8 mouse cellular contexts compared by ENCODE assay signal in genomic region chr1:176800728-176801365, GRCm38 (mm10). TPM values are rescaled to one million over a fixed set of nuclear protein-coding genes. Genes with fewer than 3 reads are reported as not detected.
A peak's percentile ranks its signal among the peaks of the same experiment; 100 is the strongest.
DNase-seq lines count a peak whose midpoint lies in the region; ATAC-seq and TF ChIP-seq lines count a peak whose summit lies in the region.

No protein-coding gene starts in this region.

- H3K36me3 ChIP-seq in forebrain, embryonic 11.5 days (ENCODE audit: control insufficient read depth, insufficient read depth, low read length): no peaks in the 10 kb centered on the region
- H3K36me3 ChIP-seq in forebrain, embryonic 10.5 days (replicated peaks): peaks cover 24% of the 10 kb centered on the region
- no peaks in the 10 kb centered on the region; the same call in 1 of the 2 replicates for H3K36me3 ChIP-seq in limb, embryonic 14.5 days (ENCODE audit: control insufficient read depth, insufficient read depth, low read length)
- H3K36me3 ChIP-seq in neural tube, embryonic 15.5 days: no peaks in the 10 kb centered on the region

- ATAC-seq in forebrain, embryonic 11.5 days (replicated peaks; ENCODE audit: low FRiP score): peak; percentile 82
- ATAC-seq in limb, embryonic 14.5 days (ENCODE audit: low FRiP score, low read depth): peak; percentile 69; the same call in 1 of the 2 replicates
- ATAC-seq in neural tube, embryonic 15.5 days (ENCODE audit: low FRiP score): peak; percentile 62; the same call in 1 of the 2 replicates

- H3K9me3 ChIP-seq in forebrain, embryonic 11.5 days (ENCODE audit: control insufficient read depth, low read length): no peaks in the 10 kb centered on the region
- no peaks in the 10 kb centered on the region for H3K9me3 ChIP-seq in forebrain, embryonic 10.5 days
- H3K9me3 ChIP-seq in limb, embryonic 14.5 days (ENCODE audit: control insufficient read depth, low read length): no peaks in the 10 kb centered on the region
- H3K9me3 ChIP-seq in neural tube, embryonic 15.5 days (replicated peaks): no peaks in the 10 kb centered on the region

- no peak overlapping the region for H3K9ac ChIP-seq in forebrain, embryonic 11.5 days (ENCODE audit: low read length)
- H3K9ac ChIP-seq in limb, embryonic 14.5 days (ENCODE audit: low read depth, low read length, severe bottlenecking): no peak overlapping the region
- no peak overlapping the region for H3K9ac ChIP-seq in neural tube, embryonic 15.5 days (replicated peaks)

- H3K27me3 ChIP-seq in forebrain, embryonic 11.5 days (ENCODE audit: control insufficient read depth, insufficient read depth, low read length): no peaks in the 10 kb centered on the region
- H3K27me3 ChIP-seq in forebrain, embryonic 10.5 days (ENCODE audit: poor library complexity, severe bottlenecking): no peaks in the 10 kb centered on the region
- H3K27me3 ChIP-seq in limb, embryonic 14.5 days (ENCODE audit: control insufficient read depth, insufficient read depth, low read length): no peaks in the 10 kb centered on the region
- H3K27me3 ChIP-seq in neural tube, embryonic 15.5 days (replicated peaks): no peaks in the 10 kb centered on the region

- no peak for TF ChIP-seq CTCF in embryonic fibroblast, embryonic 13.5 days (IDR thresholded peaks at IDR 0.05; ENCODE audit: borderline replicate concordance, insufficient read depth, low read length)

- H3K4me3 ChIP-seq in forebrain, embryonic 11.5 days (ENCODE audit: low read depth, low read length): no peak overlapping the region
- no peak overlapping the region for H3K4me3 ChIP-seq in forebrain, embryonic 10.5 days
- no peak overlapping the region for H3K4me3 ChIP-seq in embryonic fibroblast, embryonic 13.5 days (ENCODE audit: insufficient read depth, low read length)
- no peak overlapping the region for H3K4me3 ChIP-seq in limb, embryonic 14.5 days (replicated peaks; ENCODE audit: low read length)
- H3K4me3 ChIP-seq in neural tube, embryonic 15.5 days (replicated peaks): no peak overlapping the region

- H3K4me1 ChIP-seq in forebrain, embryonic 11.5 days (replicated peaks; ENCODE audit: control insufficient read depth, insufficient read depth, low read length): no peaks in the 10 kb centered on the region
- H3K4me1 ChIP-seq in forebrain, embryonic 10.5 days: peaks cover 8% of the 10 kb centered on the region
- peaks cover 13% of the 10 kb centered on the region for H3K4me1 ChIP-seq in embryonic fibroblast, embryonic 13.5 days (ENCODE audit: control insufficient read depth, insufficient read depth, low read length)
- peaks cover 23% of the 10 kb centered on the region for H3K4me1 ChIP-seq in limb, embryonic 14.5 days (ENCODE audit: control insufficient read depth, insufficient read depth, low read length)
- H3K4me1 ChIP-seq in neural tube, embryonic 15.5 days: peaks cover 25% of the 10 kb centered on the region

- intact Hi-C loops in heart, postnatal 14 days (cut with DNase I): no loop called here

- WGBS in forebrain, embryonic 11.5 days: 35% methylated on average over 2 of the region's 2 CpGs
- 79% methylated on average over 2 of the region's 2 CpGs for WGBS in forebrain, embryonic 10.5 days
- 10% methylated on average over 2 of the region's 2 CpGs for WGBS in limb, embryonic 14.5 days
- WGBS in neural tube, embryonic 15.5 days: 26% methylated on average over 2 of the region's 2 CpGs

- no peak for TF ChIP-seq POLR2A in embryonic fibroblast, embryonic 13.5 days (IDR thresholded peaks at IDR 0.05; ENCODE audit: low read depth, low read length)
- TF ChIP-seq POLR2A in limb, embryonic 14.5 days (IDR thresholded peaks at IDR 0.05; ENCODE audit: borderline replicate concordance, extremely low read depth, insufficient read depth, insufficient read length): no peak

- no peak for DNase-seq in forebrain, embryonic 11.5 days (ENCODE audit: low spot score)
- DNase-seq in forebrain, embryonic 10.5 days (ENCODE audit: extremely low spot score, low spot score): no peak
- peak; percentile 74 for DNase-seq in CD4-positive helper T cell, adult 2 months (ENCODE audit: low read depth, low spot score)
- DNase-seq in heart, postnatal 14 days: peak; percentile 61 to 68
- peak; percentile 90 for DNase-seq in limb, embryonic 14.5 days (ENCODE audit: low spot score)
- no peak for DNase-seq in cerebellum, postnatal 14 days

- H3K4me2 ChIP-seq in forebrain, embryonic 11.5 days (ENCODE audit: low read depth, low read length, severe bottlenecking): no peak overlapping the region
- no peak overlapping the region for H3K4me2 ChIP-seq in limb, embryonic 14.5 days (replicated peaks; ENCODE audit: low read depth, low read length, severe bottlenecking)
- H3K4me2 ChIP-seq in neural tube, embryonic 15.5 days: no peak overlapping the region

- H3K27ac ChIP-seq in forebrain, embryonic 11.5 days (ENCODE audit: low read depth, low read length): no peak overlapping the region
- no peak overlapping the region for H3K27ac ChIP-seq in forebrain, embryonic 10.5 days
- peak overlapping the region; percentile 77; the same call in 1 of the 2 replicates for H3K27ac ChIP-seq in embryonic fibroblast, embryonic 13.5 days (ENCODE audit: insufficient read depth, low read length)
- H3K27ac ChIP-seq in limb, embryonic 14.5 days (replicated peaks; ENCODE audit: low read depth, low read length): 0 out of 2 replicates have a peak overlapping the region, but pooled peaks have one; percentile 19
- H3K27ac ChIP-seq in neural tube, embryonic 15.5 days (replicated peaks): no peak overlapping the region

RNA-seq across cellular contexts. Expression of gene Cep170, which starts 13.0 kb away (rescaled TPM):
- 65.2 and 71.0 TPM in 2 replicates for polyA plus RNA-seq in forebrain, embryonic 11.5 days (2014; fragmentation: Nextera tagmentation; extraction: Ambion mirVana)
- polyA plus RNA-seq in forebrain, embryonic 10.5 days (2016; fragmentation: Nextera tagmentation; extraction: Ambion mirVana): 30.7 and 32.2 TPM in 2 replicates
- 117 and 137 TPM in 2 replicates for polyA plus RNA-seq in embryonic fibroblast, embryonic 13.5 days (2011; ENCODE audit: insufficient read length, low read depth, missing spikeins)
- 10 to 100 TPM; 26.7 to 29.4 TPM for total RNA-seq in heart, postnatal 14 days (2021)
- 42.3 and 44.7 TPM in 2 replicates for polyA plus RNA-seq in limb, embryonic 14.5 days (2012; rRNA removed)
- 32.8 and 33.5 TPM in 2 replicates for polyA plus RNA-seq in limb, embryonic 14.5 days (2014; fragmentation: Nextera tagmentation; extraction: Ambion mirVana)
- polyA plus RNA-seq in neural tube, embryonic 15.5 days (2015; fragmentation: Nextera tagmentation; extraction: Ambion mirVana): 80.4 and 91.0 TPM in 2 replicates

RNA-seq across cellular contexts. Expression of gene Sdccag8, which starts 13.6 kb away (rescaled TPM):
- 19.8 and 21.1 TPM in 2 replicates for polyA plus RNA-seq in forebrain, embryonic 11.5 days (2014; fragmentation: Nextera tagmentation; extraction: Ambion mirVana)
- polyA plus RNA-seq in forebrain, embryonic 10.5 days (2016; fragmentation: Nextera tagmentation; extraction: Ambion mirVana): 17.2 and 18.1 TPM in 2 replicates
- polyA plus RNA-seq in embryonic fibroblast, embryonic 13.5 days (2011; ENCODE audit: insufficient read length, low read depth, missing spikeins): 14.0 and 14.3 TPM in 2 replicates
- total RNA-seq in heart, postnatal 14 days (2021): 1 to 10 TPM; 5.2 to 5.9 TPM
- 6.0 and 8.5 TPM in 2 replicates for polyA plus RNA-seq in limb, embryonic 14.5 days (2012; rRNA removed)
- polyA plus RNA-seq in limb, embryonic 14.5 days (2014; fragmentation: Nextera tagmentation; extraction: Ambion mirVana): 15.8 and 18.7 TPM in 2 replicates
- polyA plus RNA-seq in neural tube, embryonic 15.5 days (2015; fragmentation: Nextera tagmentation; extraction: Ambion mirVana): 19.8 and 20.5 TPM in 2 replicates

Comparison
In these comparisons a context has a peak if more than half of its experiments do, and no peak if none do; other contexts are left out.
1. DNase-seq: peak in CD4-positive helper T cell, adult 2 months (single experiment), heart, postnatal 14 days (2 of 2) and limb, embryonic 14.5 days (single experiment); none in forebrain, embryonic 11.5 days (single experiment), forebrain, embryonic 10.5 days (single experiment) and cerebellum, postnatal 14 days (0 of 2).
2. H3K27ac ChIP-seq: peak in embryonic fibroblast, embryonic 13.5 days (single experiment) and limb, embryonic 14.5 days (single experiment); none in forebrain, embryonic 11.5 days (single experiment), forebrain, embryonic 10.5 days (single experiment) and neural tube, embryonic 15.5 days (single experiment).
3. Peak in every context shown above with its lines, with median percentiles within 50 percentile points of each other: ATAC-seq.